Mouse (Mus musculus) CD4-positive, CD25-positive, alpha-beta regulatory T cell, adult 2 months (primary cell): Measurements from ENCODE around the gene Gcc2.
"Not testable (repeated sequence)": the region's sequence is repeated elsewhere in the genome, so short reads cannot be mapped to it uniquely, and the experiment has no call there.

Experiments used
- DNase-seq: peaks from one replicate; pipeline ENCODE4 v3.0.0-alpha.2; 2012; ENCODE audit warnings: low read depth, low spot score

Gcc2 gene

GRCm38 (mm10) chr10:58231779-58232640, 23.3 kb upstream of the Gcc2 start:
- DNase-seq: peak; percentile 51

GRCm38 (mm10) chr10:58232641-58232969, 22.7 kb upstream of the Gcc2 start, which contains the start of gene Duxf3:
Gene Duxf3 (minus strand): TSS chr10:58232675.
- not testable (repeated sequence) for DNase-seq

GRCm38 (mm10) chr10:58233054-58233739, 22.1 kb upstream of the Gcc2 start:
- DNase-seq: not testable (repeated sequence)

- DNase-seq: not testable (repeated sequence)
Observed at GRCm38 (mm10) chr10:58233740-58234121, 21.6 kb upstream of the Gcc2 start.

- DNase-seq: not testable (repeated sequence)
Observed at GRCm38 (mm10) chr10:58234985-58235384, 20.3 kb upstream of the Gcc2 start.

- DNase-seq: peak; percentile 11
Observed at GRCm38 (mm10) chr10:58236613-58237012, 18.7 kb upstream of the Gcc2 start, which contains the start of gene Gm4981. Gene Gm4981 (minus strand): TSS chr10:58236701.

- DNase-seq: peak; percentile 31
Observed at GRCm38 (mm10) chr10:58238984-58239740, 16.1 kb upstream of the Gcc2 start.

- peak; percentile 41 for DNase-seq
Observed at GRCm38 (mm10) chr10:58249535-58249934, 5.8 kb upstream of the Gcc2 start.

GRCm38 (mm10) chr10:58254635-58255175, 592 bp upstream of the Gcc2 start:
- DNase-seq: peak; percentile 31

GRCm38 (mm10) chr10:58255954-58256353, 657 bp downstream of the Gcc2 start:
- DNase-seq: peak; percentile 5

GRCm38 (mm10) chr10:58258466-58258865, 3.2 kb downstream of the Gcc2 start:
- DNase-seq: peak; percentile 52

GRCm38 (mm10) chr10:58282238-58282637, 26.9 kb downstream of the Gcc2 start:
- peak; percentile 47 for DNase-seq

- DNase-seq: no peak
Observed at GRCm38 (mm10) chr10:58290742-58291141, 35.4 kb downstream of the Gcc2 start.

- DNase-seq: no peak
Observed at GRCm38 (mm10) chr10:58294246-58294645, 38.9 kb downstream of the Gcc2 start.

GRCm38 (mm10) chr10:58295605-58296004, 40.3 kb downstream of the Gcc2 start:
- no peak for DNase-seq

GRCm38 (mm10) chr10:58304996-58305395, 49.7 kb downstream of the Gcc2 start:
- DNase-seq: no peak

GRCm38 (mm10) chr10:58306897-58307296, 51.6 kb downstream of the Gcc2 start:
- DNase-seq: no peak

GRCm38 (mm10) chr10:58310791-58311190, 55.5 kb downstream of the Gcc2 start:
- DNase-seq: no peak

- DNase-seq: peak; percentile 16
Observed at GRCm38 (mm10) chr10:58312887-58313286, 57.6 kb downstream of the Gcc2 start.

GRCm38 (mm10) chr10:58320881-58321280, 65.6 kb downstream of the Gcc2 start:
- DNase-seq: no peak

GRCm38 (mm10) chr10:58322361-58323027, 67.2 kb downstream of the Gcc2 start:
- no peak for DNase-seq
